Mouse (Mus musculus) left cerebral cortex, postnatal 4 days (tissue): ENCODE measurements around the gene Ccdc184. TPM values are rescaled to one million over a fixed set of nuclear protein-coding genes. Genes with fewer than 3 reads are reported as not detected.
A peak's percentile ranks its signal among the peaks of the same experiment; 100 is the strongest.

Source experiments
- DNase-seq: peaks from one replicate; pipeline ENCODE4 v3.0.0-alpha.2; 2022
- intact Hi-C: fragments of 180-260 bp; cut with DNase I; formaldehyde crosslinking; loops from one replicate; pipeline ENCODE4 v1.15.1; 2025
- total RNA-seq, 2 experiments: library from RNA; stranded (reverse); gene quantifications; 2 replicates each; pipeline ENCODE4 v1.2.3; 2021

Ccdc184 gene
- total RNA-seq, 2 experiments from 2014 or later: 45.6 to 51.6 TPM

- intact Hi-C loops: no loop called here
- no peak for DNase-seq
Measured at GRCm38 (mm10) chr15:98154631-98155030, 12.3 kb upstream of the Ccdc184 start.

- DNase-seq: no peak
- intact Hi-C loops: no loop called here
Measured at GRCm38 (mm10) chr15:98155272-98155671, 11.7 kb upstream of the Ccdc184 start.

GRCm38 (mm10) chr15:98155944-98156343 is 11.0 kb upstream of the Ccdc184 start:
- intact Hi-C loops: no loop called here
- no peak for DNase-seq

- no peak for DNase-seq
- intact Hi-C loops: no loop called here
Measured at GRCm38 (mm10) chr15:98157253-98157652, 9.7 kb upstream of the Ccdc184 start.

GRCm38 (mm10) chr15:98161026-98161805 is 5.7 kb upstream of the Ccdc184 start:
- intact Hi-C loops: loop anchor here (10.0 kb wide), 1 partner anchor 354 kb away; no protein-coding TSS in a partner anchor
- DNase-seq: no peak

GRCm38 (mm10) chr15:98162561-98162960 is 4.4 kb upstream of the Ccdc184 start:
- no peak for DNase-seq
- intact Hi-C loops: loop anchor here (10.0 kb wide), 1 partner anchor 352 kb away; no protein-coding TSS in a partner anchor

GRCm38 (mm10) chr15:98165525-98165924 is 1.4 kb upstream of the Ccdc184 start, which contains the start of gene Asb8:
Gene Asb8 (minus strand): TSS chr15:98165625.
- no peak for DNase-seq
- intact Hi-C loops: loop anchor here (10.0 kb wide), 1 partner anchor 349 kb away; no protein-coding TSS in a partner anchor

GRCm38 (mm10) chr15:98167645-98168621 is 975 bp downstream of the Ccdc184 start:
- peak; percentile 89 for DNase-seq
- intact Hi-C loops: loop anchor here (10.0 kb wide), 1 partner anchor 347 kb away; no protein-coding TSS in a partner anchor

- DNase-seq: no peak
- intact Hi-C loops: loop anchor here (10.0 kb wide), 1 partner anchor 346 kb away; no protein-coding TSS in a partner anchor
Measured at GRCm38 (mm10) chr15:98168622-98169004, 1.7 kb downstream of the Ccdc184 start.

GRCm38 (mm10) chr15:98170365-98170764 is 3.4 kb downstream of the Ccdc184 start:
- intact Hi-C loops: no loop called here
- no peak for DNase-seq

- intact Hi-C loops: no loop called here
- no peak for DNase-seq
Measured at GRCm38 (mm10) chr15:98170917-98171316, 4.0 kb downstream of the Ccdc184 start.

GRCm38 (mm10) chr15:98172113-98172512 is 5.2 kb downstream of the Ccdc184 start:
- no peak for DNase-seq
- intact Hi-C loops: no loop called here

GRCm38 (mm10) chr15:98173821-98174220 is 6.9 kb downstream of the Ccdc184 start:
- intact Hi-C loops: no loop called here

GRCm38 (mm10) chr15:98177320-98177719 is 10.4 kb downstream of the Ccdc184 start:
- intact Hi-C loops: no loop called here
- DNase-seq: no peak

More at GRCm38 (mm10) chr15:98173821-98174220, 6.9 kb downstream of the Ccdc184 start:
- peak; percentile 54 for DNase-seq

GRCm38 (mm10) chr15:98180567-98181131 is 13.7 kb downstream of the Ccdc184 start:
- intact Hi-C loops: loop anchor here (10.0 kb wide), 1 partner anchor 214 kb away; no protein-coding TSS in a partner anchor
- DNase-seq: no peak

- DNase-seq: peak; percentile 96
- intact Hi-C loops: loop anchor here (10.0 kb wide), 1 partner anchor 214 kb away; no protein-coding TSS in a partner anchor
Measured at GRCm38 (mm10) chr15:98181132-98181711, 14.3 kb downstream of the Ccdc184 start.

- intact Hi-C loops: loop anchor here (10.0 kb wide), 1 partner anchor 213 kb away; no protein-coding TSS in a partner anchor
- DNase-seq: no peak
Measured at GRCm38 (mm10) chr15:98181856-98182570, 15.1 kb downstream of the Ccdc184 start.

GRCm38 (mm10) chr15:98184456-98184855 is 17.5 kb downstream of the Ccdc184 start:
- intact Hi-C loops: loop anchor here (10.0 kb wide), 1 partner anchor 210 kb away; no protein-coding TSS in a partner anchor
- no peak for DNase-seq

- intact Hi-C loops: no loop called here
Measured at GRCm38 (mm10) chr15:98195442-98195841, 28.5 kb downstream of the Ccdc184 start, which contains the start of gene Olfr288. Gene Olfr288 (minus strand): TSS chr15:98195542.

More at GRCm38 (mm10) chr15:98195442-98195841, 28.5 kb downstream of the Ccdc184 start, which contains the start of gene Olfr288:
- DNase-seq: no peak
